In genomic region chr2:25469969-25470368, GRCm38 (mm10) we compare ENCODE assay signal across 9 mouse cellular contexts. TPM values are rescaled to one million over a fixed set of nuclear protein-coding genes. Genes with fewer than 3 reads are reported as not detected.
A peak's percentile ranks its signal among the peaks of the same experiment; 100 is the strongest.
DNase-seq lines count a peak whose midpoint lies in the region; ATAC-seq lines count a peak whose summit lies in the region.
"Had no signal": no experiment of that assay in that cellular context is flagged by ENCODE, and none has a peak within 500 bp of the region (broad histone marks: within the 10 kb centered on the region; RNA-seq: fewer than 3 reads in every experiment).

Gene Ptgds (minus strand): TSS chr2:25470046.

- H3K4me2 ChIP-seq in forebrain, embryonic 15.5 days (replicated peaks), result no peak within 1 kb of the TSS
- H3K4me2 ChIP-seq: limb, embryonic 15.5 days had no signal

- H3K9ac ChIP-seq in forebrain, embryonic 15.5 days (replicated peaks), result no peak within 1 kb of the TSS
- H3K9ac ChIP-seq: limb, embryonic 15.5 days had no signal

- intact Hi-C loops in heart, postnatal 10 days (cut with DNase I), result no loop called here
- intact Hi-C loops in left cerebral cortex, postnatal 4 days (cut with DNase I), result no loop called here
- intact Hi-C loops in gastrocnemius, postnatal 14 days (cut with DNase I; ENCODE audit: low total_unique reads), result no loop called here

- peaks cover 16% of the 10 kb centered on the region for H3K4me1 ChIP-seq in forebrain, embryonic 15.5 days

- 64% methylated on average over 6 of the region's 6 CpGs for WGBS in forebrain, embryonic 15.5 days

- H3K4me3 ChIP-seq in forebrain, embryonic 15.5 days, result no peak within 1 kb of the TSS
- H3K4me3 ChIP-seq: limb, embryonic 15.5 days; megakaryocyte, embryonic 14.5 days had no signal

- H3K9me3 ChIP-seq in forebrain, embryonic 15.5 days, result no peaks in the 10 kb centered on the region
- H3K9me3 ChIP-seq: limb, embryonic 15.5 days; megakaryocyte, embryonic 14.5 days had no signal

- no peak for ATAC-seq in forebrain, embryonic 15.5 days (replicated peaks)

- H3K36me3 ChIP-seq in forebrain, embryonic 15.5 days, result no peaks in the 10 kb centered on the region
- H3K36me3 ChIP-seq: limb, embryonic 15.5 days had no signal

- peak within 1 kb of the TSS; percentile 54 for H3K27ac ChIP-seq in forebrain, embryonic 15.5 days (replicated peaks)
- H3K27ac ChIP-seq: limb, embryonic 15.5 days had no signal

- no peaks in the 10 kb centered on the region for H3K27me3 ChIP-seq in forebrain, embryonic 15.5 days
- H3K27me3 ChIP-seq: limb, embryonic 15.5 days had no signal

- no peak for DNase-seq in layer of hippocampus, adult 8-10 months (ENCODE audit: low spot score in 2 of 2)
- no peak for DNase-seq in layer of hippocampus, adult 11-12 months (ENCODE audit: low spot score)
- DNase-seq in heart, postnatal 10 days, result no peak
- DNase-seq in left cerebral cortex, postnatal 4 days, result no peak
- no peak for DNase-seq in embryo, embryonic 9.5 days (ENCODE audit: extremely low spot score)
- DNase-seq in gastrocnemius, postnatal 14 days, result no peak

RNA-seq across cellular contexts. Expression of gene Ptgds, which starts in this region (rescaled TPM):
- total RNA-seq in layer of hippocampus, adult 8-10 months (2022), result 1,000 to 10,000 TPM in 3 of 4 experiments, 100 to 1,000 TPM in 1; 912 to 1,488 (median 1,209) TPM
- 112 and 123 TPM in 2 replicates for polyA plus RNA-seq in forebrain, embryonic 15.5 days (2015; fragmentation: Nextera tagmentation; extraction: Ambion mirVana)
- 100 to 1,000 TPM in 1 of 2 experiments, 10 to 100 TPM in 1; 75.1 to 110 TPM for total RNA-seq in heart, postnatal 10 days (2021)
- total RNA-seq in left cerebral cortex, postnatal 4 days (2021), result 100 to 1,000 TPM; 665 to 881 TPM
- total RNA-seq in gastrocnemius, postnatal 14 days (2021), result 1 to 10 TPM; 1.3 to 1.4 TPM

Comparison
In these comparisons a context has a peak if more than half of its experiments do, and no peak if none do; other contexts are left out.
1. RNA of gene Ptgds (total RNA-seq): 912 to 1,488 TPM in layer of hippocampus, adult 8-10 months, 665 to 881 TPM in left cerebral cortex, postnatal 4 days and 75.1 to 110 TPM in heart, postnatal 10 days; 1.3 to 1.4 TPM in gastrocnemius, postnatal 14 days; every median in the first group is over 10 times any median in the second.
2. RNA of gene Ptgds (total RNA-seq): 912 to 1,488 TPM in layer of hippocampus, adult 8-10 months and 665 to 881 TPM in left cerebral cortex, postnatal 4 days; 75.1 to 110 TPM in heart, postnatal 10 days; every median in the first group is over 4 times any median in the second.